Mouse (Mus musculus) frontal cortex, adult 2 months (tissue): ENCODE data around the gene Rims1. TPM values are rescaled to one million over a fixed set of nuclear protein-coding genes. Genes with fewer than 3 reads are reported as not detected.

Experiments used
- DNase-seq, 2 experiments: peaks; one replicate each; pipeline ENCODE4 v3.0.0; 2022; ENCODE audit warnings: low spot score in 1 of 2; ENCODE audit errors: extremely low spot score in 1 of 2
- polyA plus RNA-seq: library from polyadenylated mRNA; depleted of rRNA; stranded (reverse); fragments of >200 nt; gene quantifications from 2 replicates; pipeline ENCODE4 v1.2.3, GENCODE M21; 2012

Gene Rims1
- polyA plus RNA-seq, 1 experiment: 130 TPM

DNA sequence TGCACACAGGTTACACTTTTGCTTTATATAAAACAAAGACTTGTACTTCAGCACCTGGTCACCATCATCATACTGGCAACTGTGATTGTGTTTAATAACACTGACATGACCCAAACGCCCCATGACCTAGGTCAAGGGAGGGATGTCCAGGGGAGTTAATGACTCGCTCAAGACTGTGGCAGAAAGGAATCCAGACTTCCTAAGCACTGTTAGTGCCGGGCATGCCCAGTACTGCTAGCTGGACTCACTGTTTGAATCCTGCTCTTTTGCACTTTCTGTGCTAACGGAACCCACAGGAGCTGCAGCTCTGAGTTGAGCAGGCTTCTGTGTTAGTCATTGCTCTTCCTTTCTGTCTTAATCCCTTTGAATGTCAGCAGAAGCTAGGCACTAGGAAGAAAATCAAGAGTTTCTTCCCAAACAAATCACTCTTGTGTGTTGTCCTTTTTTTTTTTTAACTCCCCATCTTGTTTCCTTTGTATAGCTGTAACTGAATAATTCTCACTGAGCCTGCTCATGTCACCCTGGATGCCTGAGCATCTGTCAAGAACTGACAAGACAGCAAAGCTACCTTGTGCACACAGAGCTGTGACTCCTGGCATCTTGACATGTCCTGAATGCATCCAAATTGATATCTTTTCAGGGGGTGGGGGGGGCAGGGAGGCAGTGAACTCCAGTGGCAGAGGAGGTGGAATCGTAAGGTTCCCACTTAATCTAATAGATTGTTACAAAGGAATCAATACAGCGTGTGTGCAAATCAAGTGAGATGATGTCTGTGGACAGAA, 543.4 kb downstream of the Rims1 start:
- no peak for DNase-seq

DNA sequence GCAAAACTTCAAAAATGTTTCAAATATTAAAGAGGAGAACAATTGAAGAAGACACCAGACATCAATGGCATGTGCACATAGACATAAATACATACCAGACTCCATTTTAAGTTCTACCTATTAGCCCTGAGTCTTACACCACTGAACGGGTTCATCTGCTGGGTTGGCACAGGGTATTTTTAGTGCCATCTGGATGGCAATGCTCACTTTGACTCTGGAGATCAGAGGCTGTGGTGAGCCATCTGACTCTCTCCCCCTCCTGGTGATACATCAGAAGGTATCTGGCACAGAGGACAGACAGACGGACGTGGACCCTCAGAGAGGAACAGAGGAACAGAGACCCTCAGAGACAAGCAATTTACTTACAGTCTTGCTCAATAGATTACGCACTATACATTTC, 544.1 kb downstream of the Rims1 start:
- DNase-seq: no peak

DNA sequence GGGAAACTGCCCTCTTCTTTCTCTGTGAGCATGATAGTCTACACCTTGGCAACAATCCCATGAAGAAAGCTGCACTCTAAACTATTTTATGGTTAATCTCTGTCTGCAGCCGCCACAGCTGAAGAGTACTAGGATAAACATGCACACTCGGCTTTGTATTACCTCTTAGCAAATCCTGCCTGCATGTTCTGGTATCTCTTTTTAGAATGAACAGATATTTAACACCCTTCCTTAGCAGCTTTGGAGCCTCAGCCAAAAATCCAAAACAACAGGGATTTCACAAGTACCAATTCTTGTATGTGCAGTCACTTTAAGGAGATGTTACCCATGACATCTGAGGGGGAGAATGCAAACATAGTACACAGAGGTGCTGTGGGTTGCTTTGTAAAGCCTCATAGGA, 545.5 kb downstream of the Rims1 start:
- no peak for DNase-seq

DNA sequence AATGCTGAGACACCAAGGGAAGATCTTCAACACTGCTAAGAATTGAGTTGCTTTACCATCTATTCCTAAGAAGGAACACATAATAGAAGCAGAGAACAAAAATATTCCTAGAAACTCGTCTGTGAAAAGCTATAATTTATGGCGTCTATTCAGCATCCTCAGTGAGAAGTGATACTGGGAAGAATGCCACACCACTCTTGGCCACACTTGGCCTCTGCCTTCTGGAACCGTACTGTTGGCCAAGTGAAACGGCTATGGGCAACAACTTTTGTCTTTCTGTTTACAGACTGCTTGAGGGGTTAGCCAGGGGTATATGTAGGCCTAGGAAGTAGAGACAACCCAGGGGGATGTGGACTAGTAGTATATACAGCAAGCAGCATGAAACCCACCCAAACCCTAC, 547.4 kb downstream of the Rims1 start:
- no peak for DNase-seq

DNA sequence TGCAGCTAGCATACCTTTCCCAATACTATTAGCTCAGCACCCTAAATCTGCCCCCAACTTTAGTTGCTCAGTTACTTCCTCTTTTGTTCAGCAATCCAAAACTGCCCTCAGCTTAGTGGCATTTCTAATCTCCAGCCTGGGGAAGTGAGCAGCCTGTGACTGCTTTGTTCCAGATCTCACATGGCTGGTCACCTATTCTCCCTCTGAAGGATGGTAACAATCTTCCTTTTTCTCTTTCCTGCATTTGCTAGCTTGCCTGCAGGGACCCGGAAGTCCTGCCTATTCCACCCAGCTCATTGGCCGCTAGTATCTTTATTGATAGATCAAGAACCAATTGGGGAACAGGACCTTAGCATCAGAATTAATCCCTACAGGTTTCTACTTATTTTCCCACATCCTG, 551.5 kb downstream of the Rims1 start:
- DNase-seq: no peak

DNA sequence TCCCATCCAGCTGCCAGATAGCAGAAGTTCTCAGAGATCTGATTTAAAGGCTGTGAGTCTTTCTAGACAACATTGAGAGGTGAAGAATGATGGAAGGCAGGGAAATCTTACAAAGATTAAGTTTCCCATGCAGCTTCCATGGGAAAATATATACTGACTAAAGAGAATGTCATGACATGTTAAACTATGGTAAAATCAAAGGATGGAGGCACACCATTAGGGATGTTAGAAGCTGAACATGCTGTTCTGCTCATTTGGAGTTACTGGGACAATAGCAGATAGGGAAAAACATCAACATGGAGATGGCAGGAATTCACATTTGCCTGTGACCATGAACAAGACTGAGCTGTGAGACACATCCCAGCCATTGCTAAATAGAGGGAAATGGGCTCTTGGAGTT, 552.9 kb downstream of the Rims1 start:
- DNase-seq: no peak

DNA sequence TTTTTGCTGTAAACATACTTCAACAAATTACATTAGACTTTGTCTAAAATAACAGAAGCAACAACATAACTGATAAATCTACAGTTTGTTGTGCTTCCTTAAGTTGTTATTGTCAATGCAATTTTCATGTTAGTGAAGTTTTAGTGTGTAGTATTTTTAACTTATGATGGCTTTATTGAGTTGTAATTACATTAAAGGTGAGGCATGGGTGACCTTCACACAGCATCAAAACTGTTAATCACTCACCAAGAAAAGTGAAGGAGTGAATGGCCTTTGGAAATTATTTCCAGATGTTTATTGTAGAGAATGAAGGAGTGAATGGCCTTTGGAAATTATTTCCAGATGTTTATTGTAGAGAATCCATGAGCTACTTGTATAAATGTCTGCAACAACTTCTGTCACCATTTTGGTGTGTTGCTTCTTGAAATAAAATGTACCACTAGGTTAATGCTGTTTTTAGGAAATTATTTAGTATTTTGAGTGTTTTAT, 556.9 kb downstream of the Rims1 start:
- DNase-seq: no peak

DNA sequence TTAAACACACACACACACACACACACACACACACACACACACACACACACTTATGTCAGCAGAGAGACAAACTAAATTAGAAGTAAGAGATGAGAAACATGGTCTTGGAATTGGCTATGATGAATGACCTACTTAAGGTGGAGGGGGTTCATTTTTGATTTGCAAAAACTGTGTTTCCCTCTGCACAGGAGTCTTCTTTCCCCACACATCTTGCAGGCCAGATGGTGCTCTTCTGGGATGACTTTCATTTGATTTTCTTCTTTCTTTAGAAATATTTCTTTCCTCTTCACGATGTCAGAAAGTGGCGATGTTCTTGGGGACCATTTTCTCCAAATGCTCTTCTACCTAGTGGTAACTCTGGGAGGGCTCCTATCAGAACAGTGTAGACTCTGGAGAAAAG, 560.0 kb downstream of the Rims1 start:
- DNase-seq: peak in 1 of 2 experiments; percentile 60
